Mouse (Mus musculus): ENCODE data around the gene Tulp1. TPM values are rescaled to one million over a fixed set of nuclear protein-coding genes. Genes with fewer than 3 reads are reported as not detected.
"Not testable (repeated sequence)": the region's sequence is repeated elsewhere in the genome, so short reads cannot be mapped to it uniquely, and the experiment has no call there.

Tulp1 gene
- not detected in 2 replicates for total RNA-seq (2017)

DNA sequence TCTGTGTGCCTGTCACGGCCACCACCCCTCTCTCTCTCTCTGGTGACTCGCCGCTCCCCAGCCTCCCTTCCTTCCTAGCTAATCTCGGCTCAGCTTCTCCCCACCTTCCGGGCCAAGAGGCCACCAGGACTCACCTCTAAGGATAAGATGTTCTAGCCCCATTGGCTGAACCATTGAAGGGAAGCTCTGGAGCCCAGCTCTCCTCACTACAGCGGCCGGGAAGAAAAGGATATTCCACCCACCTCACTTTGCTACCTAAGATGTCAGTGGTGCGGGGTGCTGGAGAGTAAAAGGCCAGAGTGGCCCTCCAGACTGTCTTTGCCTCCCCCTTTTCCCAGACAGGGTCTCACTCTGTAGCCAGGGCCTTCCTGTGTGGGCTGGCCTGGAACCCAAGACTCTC lies at the start of gene Tulp1:
Tulp1 (minus strand) TSS at position 101 of the 400 bp plus-strand sequence.
- ATAC-seq (ENCODE audit: extremely low read depth, insufficient number of reproducible peaks, low FRiP score, poor library complexity, severe bottlenecking) = no peak

DNA sequence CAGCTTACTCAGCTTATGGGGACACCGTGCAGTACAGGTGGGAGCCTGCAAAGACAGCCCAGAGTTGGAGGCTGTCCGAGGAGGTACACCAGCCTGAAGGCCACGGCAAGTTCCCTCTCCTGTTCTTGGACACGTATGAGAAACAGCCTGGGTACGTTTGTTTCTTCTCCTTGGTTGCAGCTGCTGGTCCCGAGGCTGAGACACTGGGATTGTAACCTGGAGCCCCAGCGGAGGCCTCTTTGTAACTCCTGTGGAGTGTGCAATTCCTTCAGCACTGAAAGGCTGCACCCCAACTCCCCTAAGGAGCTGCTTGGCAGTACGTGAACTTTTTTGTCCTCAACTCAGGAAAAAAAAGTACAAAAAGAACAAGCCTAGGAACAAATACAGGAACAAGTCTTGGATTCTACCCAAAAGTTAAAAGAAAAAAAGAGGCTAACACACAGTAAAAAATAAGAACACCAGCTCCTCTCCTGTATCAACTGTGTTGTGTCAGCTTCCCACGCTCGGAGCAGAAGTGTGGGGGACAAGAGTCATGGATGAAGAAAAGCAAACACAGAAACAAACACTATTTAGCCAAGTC lies 46.4 kb upstream of the Tulp1 start:
- no peak for ATAC-seq (ENCODE audit: extremely low read depth, insufficient number of reproducible peaks, low FRiP score, poor library complexity, severe bottlenecking)

- ATAC-seq (ENCODE audit: extremely low read depth, insufficient number of reproducible peaks, low FRiP score, poor library complexity, severe bottlenecking) = no peak
These were observed 45.7 kb upstream of the Tulp1 start for GRCm38 (mm10) chr17:28410731-28411130.

DNA sequence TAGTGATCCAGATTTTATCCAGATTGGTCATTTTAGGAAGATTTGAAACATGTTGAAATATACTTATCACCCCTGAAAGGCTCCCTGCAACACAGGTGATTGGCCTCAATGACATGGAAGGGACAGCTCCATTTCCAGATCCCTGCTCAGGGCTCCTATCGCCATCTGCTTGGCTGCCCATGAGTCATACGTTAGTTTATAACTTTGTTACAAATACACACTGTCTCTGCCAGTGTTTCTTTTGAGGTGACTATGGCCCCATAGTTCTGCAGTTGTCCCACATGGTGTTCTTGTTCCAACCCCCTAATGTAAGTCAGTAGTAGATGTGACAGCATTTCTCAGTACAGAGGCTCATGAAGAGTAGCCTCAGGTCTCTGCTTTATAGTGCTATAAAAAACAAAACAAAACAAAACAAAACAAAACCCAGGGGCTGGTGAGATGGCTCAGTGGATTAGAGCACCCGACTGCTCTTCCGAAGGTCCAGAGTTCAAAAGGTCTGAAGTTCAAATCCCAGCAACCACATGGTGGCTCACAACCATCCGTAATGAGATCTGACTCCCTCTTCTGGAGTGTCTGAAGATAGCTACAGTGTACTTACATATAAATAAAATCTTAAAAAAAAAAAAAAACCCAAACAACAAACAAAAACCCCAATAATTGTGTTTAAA lies 43.4 kb upstream of the Tulp1 start:
- ATAC-seq (ENCODE audit: extremely low read depth, insufficient number of reproducible peaks, low FRiP score, poor library complexity, severe bottlenecking) = no peak

GRCm38 (mm10) chr17:28407418-28408250 lies 42.6 kb upstream of the Tulp1 start:
- peak; percentile 95 for ATAC-seq (ENCODE audit: extremely low read depth, insufficient number of reproducible peaks, low FRiP score, poor library complexity, severe bottlenecking)

DNA sequence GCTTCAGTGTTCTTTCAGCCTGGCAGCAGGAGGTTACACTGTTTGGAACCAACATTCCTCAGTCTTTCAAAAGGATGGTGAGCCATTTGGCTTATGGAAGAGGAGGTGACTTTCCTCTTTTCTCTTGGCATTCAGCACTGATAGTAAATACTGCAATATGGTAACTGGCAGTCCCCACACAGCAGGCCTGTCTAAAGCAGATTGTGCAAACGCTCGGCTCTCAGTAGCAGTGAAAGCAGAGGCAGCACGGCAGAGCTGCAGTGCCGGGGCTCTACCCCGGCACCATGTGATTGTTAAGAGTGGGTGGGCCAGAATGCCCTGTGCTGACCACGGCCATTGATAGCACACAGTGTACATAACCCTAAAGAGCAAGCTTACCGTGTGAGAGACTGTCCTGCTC lies 41.4 kb upstream of the Tulp1 start:
- ATAC-seq (ENCODE audit: extremely low read depth, insufficient number of reproducible peaks, low FRiP score, poor library complexity, severe bottlenecking) = no peak

GRCm38 (mm10) chr17:28404745-28405144 lies 39.7 kb upstream of the Tulp1 start:
- ATAC-seq (ENCODE audit: extremely low read depth, insufficient number of reproducible peaks, low FRiP score, poor library complexity, severe bottlenecking) = not testable (repeated sequence)

GRCm38 (mm10) chr17:28404301-28404700 lies 39.3 kb upstream of the Tulp1 start:
- no peak for ATAC-seq (ENCODE audit: extremely low read depth, insufficient number of reproducible peaks, low FRiP score, poor library complexity, severe bottlenecking)

- no peak for ATAC-seq (ENCODE audit: extremely low read depth, insufficient number of reproducible peaks, low FRiP score, poor library complexity, severe bottlenecking)
These were observed 30.0 kb upstream of the Tulp1 start for GRCm38 (mm10) chr17:28394994-28395393.

- ATAC-seq (ENCODE audit: extremely low read depth, insufficient number of reproducible peaks, low FRiP score, poor library complexity, severe bottlenecking) = no peak
These were observed 29.2 kb upstream of the Tulp1 start for GRCm38 (mm10) chr17:28394051-28394765.

DNA sequence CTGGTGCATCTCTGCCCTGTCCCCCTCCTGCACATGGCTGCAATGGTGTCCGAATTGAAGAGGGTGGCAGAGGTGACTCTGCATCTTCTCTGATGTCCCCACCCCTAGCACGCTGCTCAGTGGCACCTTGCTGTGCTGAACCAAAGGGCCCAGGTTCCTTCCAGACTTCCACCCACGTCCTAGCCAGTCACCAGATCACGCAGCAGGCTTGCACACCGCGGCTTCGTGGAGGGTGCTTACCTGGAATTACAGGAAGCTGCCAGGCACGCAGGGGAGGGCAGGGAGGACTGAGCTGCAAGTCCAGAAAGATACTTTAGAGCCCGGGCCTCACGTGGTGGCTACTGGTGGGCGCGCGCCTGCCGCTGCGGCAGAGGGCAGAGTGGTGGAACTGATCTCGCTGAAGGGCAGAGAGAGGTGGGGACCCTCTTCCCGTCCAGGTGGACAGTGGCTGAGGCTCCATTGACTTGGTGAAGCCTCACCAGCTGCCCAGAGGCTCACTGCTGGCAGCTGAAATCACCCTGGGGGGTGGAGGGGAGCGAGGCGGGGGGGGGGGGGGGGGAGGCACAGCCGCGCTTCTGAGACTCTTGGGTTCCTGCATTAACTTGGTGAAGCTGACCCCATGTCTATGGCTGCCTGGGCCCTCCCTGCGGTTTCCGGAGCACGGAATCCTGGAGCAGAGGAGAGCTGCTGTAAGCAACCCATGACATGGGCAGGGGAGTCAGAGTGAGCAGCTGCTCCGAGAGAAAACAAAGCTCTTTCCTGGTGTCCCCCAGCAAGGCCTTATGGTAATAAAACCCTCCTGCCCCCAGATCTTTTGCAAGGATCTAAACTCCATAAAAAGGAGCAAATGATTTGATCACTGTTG lies 26.8 kb upstream of the Tulp1 start:
- ATAC-seq (ENCODE audit: extremely low read depth, insufficient number of reproducible peaks, low FRiP score, poor library complexity, severe bottlenecking) = no peak

GRCm38 (mm10) chr17:28388534-28388933 lies 23.5 kb upstream of the Tulp1 start:
- no peak for ATAC-seq (ENCODE audit: extremely low read depth, insufficient number of reproducible peaks, low FRiP score, poor library complexity, severe bottlenecking)

DNA sequence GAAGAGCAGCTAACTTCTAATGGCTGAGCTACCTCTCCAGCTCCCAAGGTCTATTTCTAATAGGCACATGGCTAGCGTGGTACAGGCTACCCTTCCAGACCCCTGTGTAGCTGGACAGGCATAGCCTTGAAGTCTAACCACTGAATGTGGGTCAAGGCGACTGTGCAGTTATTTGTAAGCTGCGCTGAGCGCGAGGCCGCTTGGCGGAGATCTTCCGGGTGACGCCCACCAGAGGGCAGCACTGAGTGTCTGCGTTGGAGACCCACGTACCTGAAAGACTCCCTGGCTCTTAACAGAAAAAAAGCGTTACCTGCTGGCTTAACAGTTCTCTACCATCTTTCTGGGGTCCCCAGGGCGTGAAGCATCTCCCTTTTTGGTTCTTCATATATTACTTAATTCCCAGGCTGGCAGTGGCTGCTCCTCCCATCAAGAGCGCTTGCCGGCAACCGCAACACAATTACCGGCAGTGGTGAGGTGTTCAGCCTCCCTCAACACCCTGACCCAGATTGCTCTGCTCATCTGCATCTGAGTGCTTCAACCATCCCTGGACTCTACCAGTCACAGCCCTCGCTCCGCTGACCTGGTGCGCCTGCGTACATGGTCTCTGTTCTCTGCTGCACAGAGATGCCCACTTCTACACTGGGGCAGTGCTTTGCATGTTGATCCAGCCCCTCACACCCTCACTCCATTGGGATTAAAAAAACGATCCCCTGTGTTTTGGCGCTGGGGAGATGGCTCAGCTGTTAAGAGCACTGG lies 21.3 kb upstream of the Tulp1 start:
- peak; percentile 51 for ATAC-seq (ENCODE audit: extremely low read depth, insufficient number of reproducible peaks, low FRiP score, poor library complexity, severe bottlenecking)

GRCm38 (mm10) chr17:28384298-28384697 lies 19.3 kb upstream of the Tulp1 start:
- no peak for ATAC-seq (ENCODE audit: extremely low read depth, insufficient number of reproducible peaks, low FRiP score, poor library complexity, severe bottlenecking)

DNA sequence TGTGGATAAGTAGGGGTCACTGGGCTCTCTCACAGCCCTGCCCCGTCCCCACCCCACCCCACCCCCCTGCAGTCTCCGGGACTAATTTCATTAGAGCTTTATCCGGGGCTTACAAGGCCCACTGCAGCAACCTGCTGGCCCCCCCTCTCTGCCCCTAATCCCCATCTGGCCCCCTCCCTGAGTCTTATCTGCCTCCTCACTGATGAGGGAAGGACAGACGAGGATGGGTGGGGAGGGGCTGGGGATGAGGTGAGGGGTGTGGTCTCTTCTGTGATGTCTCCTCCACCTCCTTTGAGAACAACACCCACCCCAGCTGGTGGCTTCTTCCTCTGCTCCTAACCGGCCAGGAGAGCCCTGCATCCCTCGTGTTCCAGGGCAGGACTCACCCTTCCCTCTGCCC lies 15.2 kb upstream of the Tulp1 start:
- ATAC-seq (ENCODE audit: extremely low read depth, insufficient number of reproducible peaks, low FRiP score, poor library complexity, severe bottlenecking) = no peak

- no peak for ATAC-seq (ENCODE audit: extremely low read depth, insufficient number of reproducible peaks, low FRiP score, poor library complexity, severe bottlenecking)
These were observed 10.6 kb upstream of the Tulp1 start for GRCm38 (mm10) chr17:28375592-28376061.

DNA sequence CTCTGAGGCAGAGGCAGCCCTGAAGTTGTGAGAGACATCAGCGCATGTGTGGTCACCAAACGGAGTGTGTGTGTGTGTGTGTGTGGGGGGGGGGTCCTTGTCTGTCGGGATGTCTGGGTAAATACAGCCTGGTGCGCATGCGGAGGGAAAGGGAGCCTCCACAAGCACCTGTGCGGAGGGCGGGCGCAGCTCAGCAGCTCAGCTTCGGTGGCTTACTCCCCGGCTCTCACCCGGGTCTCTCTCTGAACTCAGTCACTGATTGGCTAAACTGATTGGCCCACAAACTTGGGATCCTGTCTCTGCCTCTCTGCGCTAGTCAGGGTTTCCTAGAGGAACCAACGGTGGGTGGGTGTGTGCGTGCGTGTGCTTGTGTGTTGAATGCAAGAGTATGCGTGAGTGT lies 9.5 kb upstream of the Tulp1 start:
- ATAC-seq (ENCODE audit: extremely low read depth, insufficient number of reproducible peaks, low FRiP score, poor library complexity, severe bottlenecking) = no peak

DNA sequence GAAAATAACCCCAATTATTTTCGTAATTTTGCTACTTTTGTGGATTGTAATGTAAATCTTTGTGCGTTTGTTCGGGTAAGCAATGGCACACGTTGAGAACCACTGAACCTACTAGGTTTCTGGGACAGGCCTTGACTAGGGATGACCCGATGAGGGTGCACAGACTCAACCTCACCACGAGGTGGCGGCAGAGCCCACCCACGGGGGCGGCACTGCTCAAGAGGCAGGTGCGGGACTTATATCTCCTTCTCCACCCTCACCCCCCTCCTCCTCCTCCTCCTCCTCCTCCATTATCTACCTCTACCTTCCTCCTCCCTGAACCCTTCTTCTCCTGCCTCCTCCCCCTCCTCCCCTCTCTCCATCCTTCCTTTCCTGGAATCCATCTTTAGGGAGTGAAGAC lies 8.8 kb upstream of the Tulp1 start:
- ATAC-seq (ENCODE audit: extremely low read depth, insufficient number of reproducible peaks, low FRiP score, poor library complexity, severe bottlenecking) = peak; percentile 59; the same call in 1 of the 2 replicates

All from neutrophil, adult 5-6 weeks (primary cell).